Mouse (Mus musculus) limb, embryonic 14.5 days (tissue): ENCODE measurements around the gene Spty2d1. TPM values are rescaled to one million over a fixed set of nuclear protein-coding genes. Genes with fewer than 3 reads are reported as not detected.

Source experiments
- ATAC-seq: fragments of 200-750 bp; cut with Nextera tagmentation; 2 replicates; pipeline ENCODE4 v1.8.0; 2017; ENCODE audit warnings: low read depth, moderate number of reproducible peaks, moderate TSS enrichment; ENCODE audit not compliant: low FRiP score
- DNase-seq: peaks from one replicate; pipeline ENCODE4 v3.0.0-alpha.2; 2015; ENCODE audit warnings: low spot score
- H3K27ac ChIP-seq: fragments of 300-500 bp; sonication (generic); replicated peaks from 2 replicates; pipeline ENCODE4 v1.5.1; 2014; ENCODE audit warnings: low read depth, mild to moderate bottlenecking, low read length, moderate library complexity, mixed read lengths
- H3K27me3 ChIP-seq: fragments of 300-500 bp; sonication (generic); 2 replicates; pipeline ENCODE4 v1.6.1; 2014; ENCODE audit warnings: low read length, mixed read lengths; ENCODE audit not compliant: control insufficient read depth, insufficient read depth
- H3K36me3 ChIP-seq: fragments of 300-500 bp; sonication (generic); 2 replicates; pipeline ENCODE4 v1.6.1; 2014; ENCODE audit warnings: mild to moderate bottlenecking, low read length, moderate library complexity, mixed read lengths; ENCODE audit not compliant: control insufficient read depth, insufficient read depth
- H3K4me1 ChIP-seq: fragments of 300-500 bp; sonication (generic); 2 replicates; pipeline ENCODE4 v1.6.1; 2014; ENCODE audit warnings: antibody characterized with exemption, low read length, mixed read lengths; ENCODE audit not compliant: control insufficient read depth, insufficient read depth
- H3K4me2 ChIP-seq: fragments of 300-500 bp; sonication (generic); replicated peaks from 2 replicates; pipeline ENCODE4 v1.6.1; 2014; ENCODE audit warnings: low read depth, mild to moderate bottlenecking, low read length, moderate library complexity; ENCODE audit not compliant: severe bottlenecking
- H3K4me3 ChIP-seq: fragments of 300-500 bp; sonication (generic); replicated peaks from 2 replicates; pipeline ENCODE4 v1.5.1; 2014; ENCODE audit warnings: low read length
- H3K9ac ChIP-seq: fragments of 300-500 bp; sonication (generic); 2 replicates; pipeline ENCODE4 v1.6.1; 2014; ENCODE audit warnings: mild to moderate bottlenecking, low read depth, low read length, moderate library complexity; ENCODE audit not compliant: severe bottlenecking
- H3K9me3 ChIP-seq: fragments of 300-500 bp; sonication (generic); 2 replicates; pipeline ENCODE4 v1.6.1; 2016; ENCODE audit warnings: low read length; ENCODE audit not compliant: control insufficient read depth
- POLR2A ChIP-seq: fragments of 200-500 bp; IDR thresholded peaks from 2 replicates; pipeline ENCODE4 v1.8.0; 2012; ENCODE audit warnings: inconsistent platforms, mild to moderate bottlenecking, moderate library complexity, borderline replicate concordance; ENCODE audit not compliant: insufficient read depth, insufficient read length; ENCODE audit errors: extremely low read depth
- WGBS: fragments of 180-500 bp; shearing (Covaris S2); extraction: QIAGEN DNeasy Blood & Tissue Kit; methylation state at CpG from one replicate; pipeline ENCODE4 v1.1.7; 2014; 5-methylcytosine and 5-hydroxymethylcytosine counted together
- polyA plus RNA-seq, 2 experiments: library from polyadenylated mRNA; depleted of rRNA in 1 of 2; stranded (reverse) in 1 of 2; unstranded in 1 of 2; fragments of >200 nt; fragmentation: Nextera tagmentation in 1 of 2; extraction: Ambion mirVana in 1 of 2; gene quantifications; 2 replicates each; pipeline versions ENCODE4 v1.2.1 to v1.2.3; 2012 to 2014

Gene Spty2d1
- polyA plus RNA-seq, 2 experiments = 12.8 to 20.6 TPM

GRCm38 (mm10) chr7:47020956-47021355, 12.7 kb upstream of the Spty2d1 start:
- H3K36me3 ChIP-seq = no peaks in the 10 kb centered on the region
- TF ChIP-seq POLR2A = no peak
- H3K9me3 ChIP-seq = no peaks in the 10 kb centered on the region
- ATAC-seq (no peak), DNase-seq (no peak)
- H3K4me3 ChIP-seq = no peak overlapping the region
- 0 out of 2 replicates have a peak, but pooled peaks cover 3% of the 10 kb centered on the region for H3K4me1 ChIP-seq
- H3K4me2 ChIP-seq = no peak overlapping the region; the same call in 1 of the 2 replicates
- no peak overlapping the region for H3K27ac ChIP-seq
- no peak overlapping the region for H3K9ac ChIP-seq
- no peaks in the 10 kb centered on the region for H3K27me3 ChIP-seq
- 6% methylated on average over 8 of the region's 8 CpGs for WGBS

DNA sequence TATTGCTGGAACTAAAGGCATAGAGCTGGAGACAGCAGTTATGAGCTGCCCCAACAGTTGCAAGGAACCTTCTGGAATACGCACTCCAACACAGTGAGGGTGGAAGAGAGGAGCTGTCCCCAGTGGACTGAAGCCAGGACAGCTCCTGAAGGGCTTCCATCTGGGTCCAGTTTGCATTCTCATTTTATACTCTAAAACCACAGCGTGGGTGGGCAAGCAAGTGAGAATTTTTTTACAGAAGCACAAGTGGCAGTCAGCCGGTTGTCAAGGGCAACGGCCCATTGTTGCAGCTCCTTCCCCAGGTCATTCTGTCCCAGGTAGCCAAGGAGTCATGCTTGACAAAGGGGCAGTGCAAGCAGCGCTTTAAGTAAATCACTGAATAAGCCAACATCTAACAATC, 11.4 kb upstream of the Spty2d1 start:
- no peak overlapping the region for H3K4me3 ChIP-seq

DNA sequence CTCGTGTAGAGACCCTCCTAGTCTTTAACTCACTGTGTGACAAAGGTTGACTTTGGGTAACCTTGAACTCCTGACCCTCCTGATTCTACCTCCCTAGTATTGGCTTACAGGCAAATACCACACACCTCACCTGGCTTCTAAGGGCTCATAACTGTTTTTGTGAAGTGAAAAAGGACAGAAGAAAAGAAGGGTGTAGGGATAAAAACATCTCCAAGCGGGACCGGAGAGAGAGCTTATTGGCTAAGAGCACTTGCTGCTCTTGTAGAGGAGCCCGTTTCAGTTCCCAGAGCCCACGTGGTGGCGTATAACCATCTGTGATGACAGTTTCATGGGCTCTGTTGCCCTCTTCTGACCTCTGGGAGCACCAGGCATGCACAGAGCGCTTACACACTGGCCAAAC, 8.9 kb upstream of the Spty2d1 start:
- H3K4me3 ChIP-seq = no peak overlapping the region
- H3K4me1 ChIP-seq = peaks cover 11% of the 10 kb centered on the region
- no peak for DNase-seq
- H3K36me3 ChIP-seq = no peaks in the 10 kb centered on the region
- TF ChIP-seq POLR2A = no peak
- H3K9me3 ChIP-seq = no peaks in the 10 kb centered on the region
- no peaks in the 10 kb centered on the region for H3K27me3 ChIP-seq
- no peak overlapping the region for H3K9ac ChIP-seq
- H3K27ac ChIP-seq = no peak overlapping the region
- no peak overlapping the region for H3K4me2 ChIP-seq
- 39% methylated on average over 7 of the region's 7 CpGs for WGBS
- ATAC-seq = no peak

More for the DNA sequence above, 11.4 kb upstream of the Spty2d1 start:
- no peaks in the 10 kb centered on the region for H3K27me3 ChIP-seq
- no peak overlapping the region for H3K27ac ChIP-seq
- no peak for TF ChIP-seq POLR2A
- H3K9me3 ChIP-seq = no peaks in the 10 kb centered on the region
- no peak overlapping the region for H3K4me2 ChIP-seq
- H3K36me3 ChIP-seq = no peaks in the 10 kb centered on the region
- peaks cover 11% of the 10 kb centered on the region for H3K4me1 ChIP-seq
- DNase-seq = no peak
- ATAC-seq = no peak
- 68% methylated on average over 5 of the region's 5 CpGs for WGBS
- H3K9ac ChIP-seq = no peak overlapping the region

DNA sequence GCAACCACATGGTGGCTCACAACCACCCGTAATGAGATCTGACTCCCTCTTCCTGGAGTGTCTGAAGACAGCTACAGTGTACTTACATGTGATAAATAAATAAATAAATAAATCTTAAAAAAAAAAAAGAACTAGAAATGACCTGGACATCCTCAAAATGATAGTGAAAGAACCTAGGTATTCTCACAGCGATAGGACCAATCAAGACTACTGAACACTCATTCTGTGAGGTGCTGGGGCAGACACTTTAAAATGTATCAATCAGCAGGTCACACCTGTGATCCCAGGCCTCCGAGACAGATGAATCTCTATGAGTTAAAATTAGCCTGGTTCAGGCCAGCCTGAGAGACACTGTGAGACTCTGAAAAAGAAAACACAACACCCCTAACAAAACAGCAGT, 8.4 kb upstream of the Spty2d1 start:
- Histone ChIP-seq H3K4me2 (no peak overlapping the region), H3K9me3 (no peaks in the 10 kb centered on the region), H3K4me1 (peaks cover 11% of the 10 kb centered on the region), H3K9ac (no peak overlapping the region), H3K4me3 (no peak overlapping the region), H3K27ac (no peak overlapping the region), H3K27me3 (no peaks in the 10 kb centered on the region), H3K36me3 (no peaks in the 10 kb centered on the region)
- DNase-seq (no peak), ATAC-seq (no peak)
- WGBS = 74% methylated on average over 3 of the region's 3 CpGs
- no peak for TF ChIP-seq POLR2A

DNA sequence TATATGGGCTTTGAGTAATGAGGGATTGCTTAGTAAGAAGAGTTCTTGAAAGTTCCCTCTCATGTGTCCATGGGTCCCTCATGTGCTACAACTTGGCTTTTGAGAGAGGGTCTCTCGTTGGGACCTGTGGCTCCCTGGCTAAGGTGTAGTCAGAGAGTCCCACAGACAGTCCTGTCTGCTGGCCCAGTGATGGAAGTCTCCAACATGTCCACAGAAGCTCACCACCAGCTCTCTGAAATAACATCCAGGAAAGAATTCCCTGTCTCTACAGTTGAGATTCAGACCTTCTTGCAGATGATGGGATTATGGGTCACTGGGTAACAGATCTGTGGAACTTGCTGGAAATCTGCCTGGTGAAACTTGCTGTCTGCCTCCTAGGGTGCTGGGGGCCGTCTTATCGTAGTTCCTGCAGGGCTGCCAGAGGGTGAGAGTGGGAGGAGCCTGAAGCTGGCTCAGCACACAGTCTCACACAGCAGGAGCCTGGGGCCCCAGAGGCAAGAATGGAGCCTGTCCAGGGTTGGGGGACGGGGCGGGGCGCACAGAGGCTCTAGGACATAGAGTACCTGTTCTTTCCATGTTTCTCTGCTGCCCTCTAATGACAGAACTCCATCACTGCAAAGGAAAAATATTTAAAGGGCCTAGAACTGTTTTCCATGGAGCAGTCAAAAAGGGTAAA, 7.3 kb upstream of the Spty2d1 start:
- Histone ChIP-seq H3K36me3 (no peaks in the 10 kb centered on the region), H3K4me2 (peak overlapping the region; percentile 31), H3K4me1 (peaks cover 8% of the 10 kb centered on the region), H3K4me3 (0 out of 2 replicates have a peak overlapping the region, but pooled peaks have one; percentile 2), H3K9ac (no peak overlapping the region), H3K27ac (peak overlapping the region; percentile 52; the same call in 1 of the 2 replicates), H3K9me3 (no peaks in the 10 kb centered on the region), H3K27me3 (no peaks in the 10 kb centered on the region)
- ATAC-seq (peak; percentile 94), DNase-seq (peak; percentile 88)
- TF ChIP-seq POLR2A = no peak
- WGBS = 9% methylated on average over 6 of the region's 6 CpGs
